Mouse (Mus musculus) CD4-positive, CD25-positive, alpha-beta regulatory T cell, adult 2 months (primary cell): ENCODE measurements around the gene Hdgfl3.
"Not testable (repeated sequence)": the region's sequence is repeated elsewhere in the genome, so short reads cannot be mapped to it uniquely, and the experiment has no call there.

Experiments used
- DNase-seq: peaks from one replicate; pipeline ENCODE4 v3.0.0-alpha.2; 2012; ENCODE audit warnings: low read depth, low spot score

Gene Hdgfl3

GRCm38 (mm10) chr7:81856221-81856620 is 78.1 kb downstream of the Hdgfl3 start:
- no peak for DNase-seq

GRCm38 (mm10) chr7:81855694-81856093 is 78.6 kb downstream of the Hdgfl3 start, which contains the start of gene Gm10160:
Gene Gm10160 (minus strand): TSS chr7:81855794.
- no peak for DNase-seq

- DNase-seq, result peak; percentile 56
Observed at GRCm38 (mm10) chr7:81854568-81855307, 79.5 kb downstream of the Hdgfl3 start.

GRCm38 (mm10) chr7:81851706-81852105 is 82.6 kb downstream of the Hdgfl3 start:
- no peak for DNase-seq

- no peak for DNase-seq
Observed at GRCm38 (mm10) chr7:81850171-81850570, 84.1 kb downstream of the Hdgfl3 start.

- no peak for DNase-seq
Observed at GRCm38 (mm10) chr7:81849633-81850032, 84.6 kb downstream of the Hdgfl3 start.

- no peak for DNase-seq
Observed at GRCm38 (mm10) chr7:81849214-81849613, 85.1 kb downstream of the Hdgfl3 start.

- no peak for DNase-seq
Observed at GRCm38 (mm10) chr7:81847777-81848176, 86.5 kb downstream of the Hdgfl3 start.

GRCm38 (mm10) chr7:81847010-81847409 is 87.3 kb downstream of the Hdgfl3 start:
- DNase-seq, result no peak

GRCm38 (mm10) chr7:81846008-81846407 is 88.3 kb downstream of the Hdgfl3 start:
- DNase-seq, result no peak

- DNase-seq, result no peak
Observed at GRCm38 (mm10) chr7:81845313-81845712, 89.0 kb downstream of the Hdgfl3 start.

- no peak for DNase-seq
Observed at GRCm38 (mm10) chr7:81844801-81845200, 89.5 kb downstream of the Hdgfl3 start.

- DNase-seq, result no peak
Observed at GRCm38 (mm10) chr7:81843903-81844302, 90.4 kb downstream of the Hdgfl3 start.

GRCm38 (mm10) chr7:81842998-81843397 is 91.3 kb downstream of the Hdgfl3 start:
- no peak for DNase-seq

GRCm38 (mm10) chr7:81842141-81842540 is 92.1 kb downstream of the Hdgfl3 start:
- no peak for DNase-seq

GRCm38 (mm10) chr7:81841439-81841838 is 92.8 kb downstream of the Hdgfl3 start:
- no peak for DNase-seq

- DNase-seq, result no peak
Observed at GRCm38 (mm10) chr7:81840661-81841181, 93.6 kb downstream of the Hdgfl3 start.

- DNase-seq, result no peak
Observed at GRCm38 (mm10) chr7:81839746-81840145, 94.5 kb downstream of the Hdgfl3 start.

- not testable (repeated sequence) for DNase-seq
Observed at GRCm38 (mm10) chr7:81837771-81838170, 96.5 kb downstream of the Hdgfl3 start.

- no peak for DNase-seq
Observed at GRCm38 (mm10) chr7:81835430-81835829, 98.8 kb downstream of the Hdgfl3 start.

GRCm38 (mm10) chr7:81834847-81835246 is 99.4 kb downstream of the Hdgfl3 start:
- DNase-seq, result peak; percentile 33
